Mouse (Mus musculus) erythroblast, adult 5-6 weeks (primary cell): Measurements from ENCODE around the gene Gsc2. TPM values are rescaled to one million over a fixed set of nuclear protein-coding genes. Genes with fewer than 3 reads are reported as not detected.
"Not testable (repeated sequence)": the region's sequence is repeated elsewhere in the genome, so short reads cannot be mapped to it uniquely, and the experiment has no call there.

Source experiments
- ATAC-seq: replicated peaks from 2 replicates; pipeline ENCODE4 v1.8.0; 2016; ENCODE audit warnings: moderate number of reproducible peaks, mild to moderate bottlenecking, moderate TSS enrichment, inconsistent platforms; ENCODE audit not compliant: poor library complexity, low FRiP score, severe bottlenecking
- total RNA-seq, 2 experiments: library from RNA; stranded (forward) in 1 of 2; stranded (reverse) in 1 of 2; fragments of 150-400 nt in 1 of 2; fragments of 200-764, 138-1000 nt in 1 of 2; gene quantifications; 2 replicates each; pipeline versions ENCODE4 v1.2.3 to v1.2.4; 2015 to 2017; ENCODE audit warnings: low replicate concordance in 2 of 2

Gsc2 gene
- total RNA-seq (2015; ENCODE audit: low replicate concordance) (not detected in 2 replicates), total RNA-seq (2017; ENCODE audit: low replicate concordance) (not detected in 2 replicates)

DNA sequence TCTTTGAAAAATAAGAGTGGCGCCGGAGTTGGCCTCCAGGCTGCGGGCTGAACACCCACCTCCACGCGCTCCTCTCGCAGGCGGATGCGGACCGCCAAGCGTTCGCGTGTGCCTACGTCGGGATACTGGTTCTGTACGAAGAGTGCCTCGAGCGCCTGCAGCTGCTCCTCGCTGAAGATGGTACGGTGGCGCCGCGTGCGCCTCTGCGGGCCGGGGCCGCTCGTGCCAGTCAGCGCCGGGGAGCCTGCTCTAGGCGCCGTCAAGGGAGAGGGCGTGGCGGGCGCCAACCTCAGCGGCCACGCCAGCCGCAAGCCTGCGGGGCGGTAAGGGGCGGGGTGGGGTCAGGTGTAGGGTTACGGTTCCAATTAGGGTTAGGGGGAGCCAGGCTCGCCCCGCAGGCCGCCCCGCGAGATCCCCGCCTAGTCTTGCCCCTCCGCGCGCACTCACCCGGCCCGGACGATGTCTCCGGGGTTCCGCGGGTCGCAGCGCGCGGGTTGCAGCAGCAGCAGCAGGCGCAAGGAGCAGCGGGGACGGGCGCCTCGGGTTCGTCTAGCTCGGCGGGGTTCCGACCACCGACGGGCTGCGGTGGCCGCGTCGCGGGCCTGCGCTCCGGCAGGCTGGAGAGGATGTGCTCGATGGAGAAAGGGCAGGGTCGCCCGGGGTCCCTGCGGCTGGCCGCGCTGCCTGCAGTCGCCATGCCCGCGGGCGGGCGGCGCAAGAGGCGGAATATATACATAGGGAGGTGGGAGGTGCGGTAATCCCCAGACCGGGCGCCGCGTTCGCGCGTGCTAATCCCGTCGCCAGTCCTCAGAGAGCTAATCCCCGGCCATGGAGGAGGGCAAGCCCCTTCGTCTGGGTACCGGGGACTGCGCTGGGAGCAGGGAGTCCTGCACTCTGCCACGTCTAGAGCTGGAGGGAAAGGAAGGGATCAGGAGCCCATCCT, at the start of gene Gsc2:
TSS of gene Gsc2 (minus strand) at position 753 of the 943 bp plus-strand sequence.
- ATAC-seq = no peak

DNA sequence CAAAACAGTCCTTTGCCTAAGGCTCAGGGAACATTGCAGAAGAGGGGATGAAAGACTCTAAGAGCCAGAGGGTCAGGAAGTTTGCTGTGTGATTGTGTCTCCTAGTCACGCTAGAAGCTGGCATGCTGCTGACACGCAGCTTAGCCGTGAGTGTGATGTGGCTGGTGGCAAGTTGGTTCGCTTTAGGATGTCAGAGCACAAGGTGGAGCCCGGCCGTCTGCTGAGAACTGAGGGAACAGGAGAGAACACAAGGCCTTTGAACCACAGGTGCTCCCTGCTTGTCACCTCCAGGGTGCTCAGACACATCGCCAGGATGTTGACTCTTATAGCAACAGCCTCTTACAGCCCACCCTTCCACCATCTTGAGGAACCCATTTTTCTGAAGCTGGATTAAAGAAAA, 47.2 kb upstream of the Gsc2 start:
- ATAC-seq = no peak

DNA sequence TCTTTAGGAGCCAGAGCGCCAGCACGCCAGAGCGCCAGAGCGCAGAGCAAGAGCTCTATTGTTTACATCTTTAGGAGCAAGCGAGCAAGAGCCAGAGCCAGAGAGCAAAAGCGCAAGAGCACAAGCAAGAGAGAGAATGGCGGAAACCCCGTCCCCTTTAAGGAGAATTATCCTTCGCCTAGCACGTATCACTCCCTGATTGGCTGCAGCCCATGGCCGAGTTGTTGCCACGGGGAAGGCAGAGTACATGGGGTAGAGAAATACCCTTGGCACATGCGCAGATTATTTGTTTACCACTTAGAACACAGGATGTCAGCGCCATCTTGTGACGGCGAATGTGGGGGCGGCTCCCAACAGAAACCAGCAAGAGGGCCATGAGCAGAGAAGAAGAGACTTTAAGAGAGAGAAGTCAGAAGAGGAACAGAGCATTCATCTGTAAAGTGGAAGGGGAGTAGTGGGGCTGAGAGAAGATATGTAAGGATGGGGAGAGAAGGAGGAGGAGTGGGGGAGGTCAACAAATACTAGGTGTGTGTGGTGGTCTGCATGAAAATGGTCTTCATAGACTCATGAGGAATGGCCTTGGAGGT, 41.3 kb upstream of the Gsc2 start:
- not testable (repeated sequence) for ATAC-seq

DNA sequence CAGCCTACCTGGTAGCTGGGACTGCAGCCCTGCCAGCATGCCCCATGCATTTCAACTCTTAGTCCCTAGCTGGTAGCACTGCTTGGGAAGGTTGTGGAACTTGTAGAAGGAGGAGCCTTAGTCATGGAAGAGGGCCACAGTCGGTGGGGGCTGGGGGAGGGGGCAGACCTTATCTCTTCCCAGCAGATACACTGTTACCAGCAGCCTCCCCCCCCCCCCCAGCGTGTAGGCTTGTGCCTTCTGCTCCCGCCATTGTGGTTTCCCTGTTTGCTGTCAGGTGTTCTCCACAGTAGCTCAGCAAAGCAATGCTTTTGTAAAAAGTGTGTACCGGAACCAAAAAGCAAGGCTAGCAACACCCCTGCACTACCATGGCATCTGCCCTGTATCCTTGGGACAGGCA, 36.8 kb upstream of the Gsc2 start:
- ATAC-seq = no peak

DNA sequence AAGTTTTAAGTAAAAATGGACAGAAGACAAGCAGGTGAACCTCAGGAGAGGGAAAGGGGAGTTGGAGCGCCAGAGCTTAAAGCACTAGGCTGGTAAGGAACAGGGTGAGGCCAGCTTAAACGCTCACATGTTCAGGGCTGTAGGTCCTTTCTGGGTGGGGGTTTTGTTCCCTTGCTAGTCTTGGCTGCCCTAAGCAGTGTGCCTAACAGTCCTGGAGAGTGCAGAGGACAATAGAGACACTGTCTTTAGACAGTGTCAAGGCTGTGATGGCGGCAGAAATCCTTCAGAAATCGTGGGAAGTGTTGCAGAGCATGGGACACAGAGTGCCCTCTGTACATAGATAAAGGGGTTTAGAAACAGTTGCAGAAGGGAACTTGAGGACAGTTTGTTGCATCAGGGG, 35.2 kb upstream of the Gsc2 start:
- ATAC-seq = no peak

DNA sequence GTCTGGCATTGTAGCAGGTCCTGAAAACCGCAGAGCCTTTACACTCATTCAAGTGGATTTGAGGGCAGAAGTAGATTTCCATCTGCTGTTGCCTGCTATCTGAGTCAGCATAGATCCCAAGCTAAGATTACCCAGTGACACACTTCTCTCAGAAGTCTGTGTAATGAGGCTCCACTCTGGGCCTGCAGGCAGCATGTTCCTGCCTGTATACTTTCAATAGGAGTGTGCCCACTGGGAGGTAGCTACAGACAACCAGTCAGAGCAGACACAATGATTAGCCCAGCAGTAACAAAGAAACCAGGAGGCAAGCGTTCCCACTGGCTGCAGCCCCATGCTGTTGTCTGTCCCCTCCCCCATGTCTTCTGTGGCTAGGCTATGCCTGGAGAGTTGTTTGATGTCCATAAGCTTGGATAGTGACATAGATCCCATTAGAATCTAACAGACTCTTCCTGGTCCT, 34.6 kb upstream of the Gsc2 start:
- ATAC-seq = no peak

DNA sequence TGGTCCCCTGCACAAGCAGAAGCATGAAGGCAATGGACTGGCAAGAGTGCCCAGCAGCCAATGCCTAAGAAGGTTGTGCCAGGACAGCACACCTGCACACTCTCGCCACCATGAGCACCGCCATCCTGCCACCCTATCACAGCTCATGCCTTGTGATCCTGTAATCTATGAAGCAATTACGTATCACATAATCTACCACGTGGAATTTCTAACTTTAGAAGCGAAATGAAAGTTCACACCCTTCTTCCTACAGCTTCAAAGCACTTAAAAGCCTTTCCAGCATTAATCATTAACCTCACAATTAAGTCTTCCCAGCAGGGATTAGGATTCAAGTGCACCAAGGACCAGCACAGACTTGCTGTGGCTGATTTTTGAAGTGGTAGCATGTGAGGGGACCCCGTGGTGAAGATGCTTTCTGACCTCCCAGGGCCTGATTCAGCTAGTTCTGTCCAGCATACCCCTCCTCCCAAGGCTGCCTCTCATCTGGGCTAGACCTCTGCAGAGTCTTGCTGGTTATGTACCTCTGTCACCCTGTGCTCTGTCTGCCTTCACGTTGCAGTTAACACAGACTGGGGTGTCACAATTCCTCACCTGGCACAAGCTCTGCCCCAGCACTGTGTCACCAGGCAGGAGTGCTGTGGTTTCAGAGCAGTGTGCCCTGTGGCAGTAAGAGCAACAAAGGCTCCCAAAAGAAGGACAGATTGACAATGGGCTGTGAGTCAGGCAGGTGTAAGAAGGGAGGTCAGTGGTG, 30.4 kb upstream of the Gsc2 start:
- no peak for ATAC-seq

DNA sequence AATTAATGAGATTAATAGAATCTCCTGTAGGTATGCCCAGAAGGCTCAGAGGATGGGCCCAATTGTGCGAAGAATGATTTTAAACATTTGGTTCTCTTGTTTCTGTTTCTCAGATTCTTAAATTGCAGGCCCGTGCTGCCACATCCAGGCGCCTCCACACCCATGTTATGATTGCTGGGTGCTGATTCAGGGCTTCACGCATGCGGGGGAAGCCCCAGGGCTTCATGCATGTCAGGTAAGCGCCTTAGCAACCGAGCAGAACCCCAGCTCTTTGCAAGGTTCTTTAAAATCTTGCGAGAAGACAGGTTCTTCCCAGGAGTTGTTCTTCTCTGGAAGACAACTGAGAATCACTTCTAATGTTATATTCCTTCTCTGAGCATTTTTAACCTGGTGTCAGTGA, 28.6 kb upstream of the Gsc2 start:
- ATAC-seq = no peak

DNA sequence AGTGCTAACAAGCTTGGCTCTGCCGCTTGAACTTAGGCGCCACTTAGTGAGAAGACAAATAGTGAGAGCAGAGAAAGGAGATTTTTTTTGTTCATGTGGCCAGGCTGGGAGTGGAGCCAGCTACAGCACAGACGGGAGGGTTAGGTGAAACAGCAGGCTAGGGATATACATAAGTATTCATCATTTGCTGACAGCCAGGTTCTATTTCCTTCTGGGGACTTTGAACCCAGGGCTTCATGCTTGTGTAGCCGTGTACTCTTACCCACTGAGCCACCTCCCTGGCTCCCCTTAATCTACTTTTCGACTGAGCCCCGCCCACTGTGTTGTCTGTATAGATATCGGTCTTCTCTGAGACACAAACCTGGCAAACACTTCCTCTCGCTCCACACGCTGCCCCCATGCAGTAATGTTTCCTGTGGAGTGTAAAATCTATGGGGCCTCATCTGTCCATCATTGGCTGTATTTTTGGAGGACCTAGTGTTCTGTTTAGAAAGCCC, 24.4 kb upstream of the Gsc2 start:
- peak; percentile 80 for ATAC-seq

DNA sequence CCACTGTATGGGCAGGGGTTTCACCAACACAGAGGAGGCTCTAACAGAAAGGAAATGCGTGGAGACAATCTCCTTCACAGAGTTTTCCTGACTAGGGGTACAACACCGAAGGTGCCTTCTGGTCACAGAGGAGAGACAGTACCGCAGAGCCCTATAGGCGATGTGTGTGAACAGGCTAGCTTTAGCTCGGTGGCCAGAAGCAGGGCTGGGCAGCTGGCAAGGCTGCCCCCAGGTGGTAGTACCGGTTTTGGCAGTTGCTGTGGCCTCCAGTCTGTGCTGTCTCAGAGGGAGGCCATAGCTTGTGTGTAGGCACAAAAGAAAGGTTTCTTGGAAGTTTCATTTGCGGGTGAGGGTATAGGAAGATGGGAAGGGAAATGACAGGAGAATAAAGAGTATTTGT, 24.0 kb upstream of the Gsc2 start:
- ATAC-seq = peak; percentile 92

DNA sequence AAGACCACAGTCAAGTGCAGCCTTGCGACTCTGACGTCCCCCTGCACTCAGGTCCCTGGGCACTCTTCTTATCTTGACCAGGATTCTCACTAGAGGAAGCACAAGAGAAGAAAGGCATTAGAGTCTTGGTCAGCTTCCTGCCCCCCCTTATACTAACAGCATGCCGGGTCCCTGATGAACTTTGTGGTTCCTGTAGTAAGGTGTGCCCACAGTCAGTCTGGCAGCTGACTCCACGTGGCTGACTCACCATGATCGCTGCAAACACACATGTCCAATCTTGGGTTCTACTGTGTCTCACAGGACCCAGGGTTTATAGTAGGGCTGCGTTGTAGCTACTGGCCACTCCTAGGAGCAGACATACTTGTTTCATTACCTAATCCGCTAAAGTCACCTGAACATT, 23.3 kb upstream of the Gsc2 start:
- no peak for ATAC-seq

DNA sequence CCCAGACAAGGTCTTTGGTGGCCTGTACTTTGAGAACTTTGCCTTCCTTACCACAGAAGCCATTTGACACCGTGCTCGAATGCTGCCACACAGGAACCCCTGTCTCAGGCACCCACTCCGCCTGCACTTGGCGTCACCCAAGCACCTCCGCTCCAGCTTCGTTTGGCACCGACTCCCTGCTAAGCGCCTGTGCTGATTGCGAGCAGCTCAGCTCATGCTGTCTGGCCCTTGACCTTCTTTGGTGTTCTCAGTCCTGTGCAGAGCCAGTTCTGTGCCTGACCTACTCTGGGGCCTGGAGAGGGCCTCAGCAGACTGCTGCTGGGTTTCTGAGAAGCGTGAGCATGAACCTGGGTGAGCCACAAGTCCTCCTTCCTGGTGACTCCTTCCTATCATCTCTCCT, 21.9 kb upstream of the Gsc2 start:
- no peak for ATAC-seq

DNA sequence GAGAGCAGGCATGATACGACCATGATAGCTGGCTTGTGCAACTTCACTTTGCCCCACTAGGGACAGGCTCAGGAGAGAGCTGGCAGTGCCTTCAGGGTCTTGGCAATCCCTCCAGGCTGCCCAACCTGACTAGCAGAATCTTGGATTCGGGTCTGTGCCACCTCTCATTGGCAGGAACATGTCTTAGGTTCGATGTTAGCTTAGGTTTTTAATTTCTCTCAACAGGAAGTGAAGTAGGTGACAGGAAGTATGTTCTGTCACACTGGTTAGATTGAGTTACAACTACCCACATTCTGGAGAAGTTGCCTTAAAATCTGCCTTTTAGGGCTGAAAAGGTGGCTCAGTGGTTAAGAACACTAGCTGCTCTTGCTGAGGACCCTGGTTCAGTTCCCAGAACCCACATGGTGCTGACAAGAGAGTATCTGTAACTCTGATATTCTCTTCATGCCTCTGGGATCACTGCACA, 19.6 kb upstream of the Gsc2 start:
- no peak for ATAC-seq

DNA sequence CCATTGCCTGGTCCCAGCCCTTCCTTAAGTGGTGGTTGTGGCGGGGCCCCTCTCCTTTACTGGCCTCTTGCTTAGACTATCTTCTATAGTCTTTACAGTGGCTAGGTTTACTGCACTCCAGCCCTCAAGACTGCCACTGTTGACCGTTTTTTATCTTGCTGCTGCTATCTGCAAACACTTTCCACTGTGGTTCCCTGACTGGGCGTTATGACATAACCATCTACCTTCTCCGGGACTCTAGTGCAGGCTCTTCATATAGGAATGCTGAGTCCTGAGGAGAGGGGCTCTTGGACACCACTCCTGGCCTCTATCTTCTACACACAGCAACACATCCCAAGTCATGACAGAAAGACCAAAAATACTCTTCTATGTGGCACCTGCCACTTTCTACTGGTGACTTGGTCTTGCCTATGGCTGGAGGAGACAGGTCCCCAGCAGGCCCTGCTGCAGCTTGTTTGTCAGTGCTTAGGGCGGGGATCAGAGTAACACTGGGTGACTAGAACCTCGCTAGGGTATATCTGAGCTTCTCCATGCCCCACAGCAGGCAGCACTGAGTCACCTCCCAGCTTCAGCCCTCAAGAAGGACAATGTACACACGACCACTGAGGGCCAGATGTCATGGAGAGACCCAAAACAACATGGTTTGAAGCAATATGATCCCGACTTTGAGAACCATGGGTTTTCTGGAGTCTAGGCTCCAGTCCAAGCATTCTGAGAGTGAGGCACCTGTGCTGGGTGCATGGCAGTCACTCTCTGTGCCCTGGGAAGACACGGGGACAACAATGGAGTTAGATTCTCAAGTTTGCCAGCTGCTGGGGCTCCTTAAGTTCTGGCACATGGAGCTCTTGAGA, 19.0 kb upstream of the Gsc2 start:
- 0 out of 2 replicates have a peak, but pooled peaks have one; percentile 35 for ATAC-seq

DNA sequence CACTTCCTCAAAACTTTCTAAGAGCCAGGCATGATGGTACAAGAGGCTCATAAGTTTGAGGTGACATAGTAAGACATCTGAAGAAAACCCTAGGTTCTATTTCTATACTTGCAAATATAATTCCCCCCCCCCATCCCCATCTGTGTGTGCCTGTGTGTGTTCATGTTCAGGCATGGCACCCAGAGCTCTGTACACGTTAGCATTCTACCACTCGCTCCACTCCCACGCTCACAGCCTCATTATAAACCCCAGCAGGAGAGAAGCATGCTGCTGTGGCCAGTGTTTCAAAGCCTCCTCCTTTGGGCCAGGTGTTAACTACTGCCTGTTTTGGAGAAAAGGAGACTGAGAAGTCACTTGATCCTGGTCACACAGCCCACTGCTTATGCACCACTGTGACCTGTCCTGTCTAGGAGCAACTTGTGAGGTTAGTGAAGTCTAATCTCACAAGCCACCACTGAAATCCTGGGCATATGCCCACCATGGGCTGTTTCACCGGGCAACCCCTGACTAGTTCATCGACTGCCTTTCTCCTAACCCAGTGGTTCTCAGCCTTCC, 17.1 kb upstream of the Gsc2 start:
- ATAC-seq = no peak

DNA sequence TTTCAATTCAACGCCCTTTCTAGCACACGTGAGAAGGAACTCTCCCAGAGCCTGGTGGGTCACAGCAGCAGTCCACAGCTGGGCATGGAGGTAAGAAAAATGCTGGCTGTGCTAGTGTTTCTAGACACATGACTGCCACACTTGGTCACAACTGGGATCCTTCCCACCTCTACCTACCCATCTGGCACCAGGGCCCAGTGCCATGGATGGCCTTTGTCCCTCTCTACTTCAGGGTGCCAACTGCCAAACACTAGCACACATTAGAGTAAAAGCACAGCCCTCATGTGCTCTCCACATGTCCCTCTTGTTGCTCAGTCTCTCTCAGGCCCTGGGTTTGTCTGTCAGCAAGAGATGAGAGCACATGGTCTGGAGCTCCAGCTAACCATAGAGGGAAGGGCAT, 14.8 kb upstream of the Gsc2 start:
- ATAC-seq = no peak

DNA sequence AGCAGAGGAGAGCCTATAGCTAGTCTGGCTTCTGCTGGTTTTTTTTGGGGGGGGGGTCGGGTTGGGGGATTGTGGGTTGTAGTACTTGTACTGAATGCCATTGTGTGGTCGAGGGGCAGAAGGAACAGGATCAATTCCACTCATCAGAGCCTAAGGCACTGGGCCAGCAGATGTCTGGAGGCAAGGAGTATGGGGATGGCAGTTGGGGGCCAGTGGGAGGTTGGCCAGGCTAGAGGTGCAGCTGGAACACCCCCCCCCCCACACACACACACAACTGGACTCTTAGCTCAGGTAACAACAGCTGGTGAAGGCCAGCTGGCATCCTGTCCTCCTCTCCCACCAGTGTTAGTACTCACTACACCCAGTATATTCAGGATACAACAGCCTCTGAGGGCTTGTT, 14.4 kb upstream of the Gsc2 start:
- no peak for ATAC-seq

DNA sequence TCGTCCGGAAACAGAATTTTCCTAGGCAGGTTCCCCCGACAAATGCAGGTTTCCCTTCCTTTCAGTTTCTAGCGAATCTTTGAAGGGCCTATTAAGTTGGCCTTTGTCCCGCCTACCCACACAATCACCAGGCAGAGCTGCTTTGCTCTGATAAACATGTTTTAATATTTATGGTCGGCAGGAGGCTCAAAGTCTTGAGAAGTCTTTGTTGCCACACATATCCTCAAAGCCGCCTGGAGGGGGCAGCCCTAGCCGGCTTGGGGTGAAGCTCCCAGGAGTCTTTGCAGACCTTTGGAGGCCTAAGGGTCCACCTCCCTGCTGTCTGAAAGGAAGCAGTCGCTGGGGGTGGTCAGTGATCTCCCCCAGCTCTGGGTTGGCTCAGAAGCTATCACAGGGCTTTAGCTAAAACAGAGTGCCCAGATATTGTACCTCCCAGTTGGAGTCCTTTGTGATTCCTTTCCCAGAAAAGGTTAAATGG, 13.8 kb upstream of the Gsc2 start:
- ATAC-seq = peak; percentile 70

DNA sequence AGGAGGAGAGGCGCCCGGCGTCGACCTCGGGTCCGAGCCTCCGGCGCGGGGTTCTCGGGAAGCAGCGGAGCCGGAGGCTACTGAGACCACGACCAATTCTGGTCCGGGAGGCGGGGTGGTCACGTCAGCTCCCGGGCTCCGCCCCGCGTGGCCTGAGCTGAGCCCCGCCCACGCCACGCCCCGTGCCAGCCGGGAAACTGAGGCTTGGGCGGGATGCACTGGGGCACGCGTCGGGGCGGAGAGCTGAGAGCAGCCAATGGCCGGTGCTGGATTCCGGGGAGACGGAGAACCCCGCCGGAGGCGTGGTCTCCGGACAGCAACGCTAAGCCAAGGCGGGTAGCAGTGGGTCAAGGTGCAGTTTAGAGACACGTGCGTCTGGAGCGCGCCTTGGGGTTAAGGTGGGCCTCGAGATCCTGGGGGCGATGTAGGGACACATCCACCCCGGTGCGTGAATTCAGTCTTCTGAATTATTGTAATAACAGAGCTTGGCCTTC, 13.3 kb upstream of the Gsc2 start, which contains the start of gene Slc25a1:
TSS of gene Slc25a1 (minus strand) at position 133 of the 494 bp plus-strand sequence.
- peak; percentile 77 for ATAC-seq
